Mouse (Mus musculus) thymus, adult 18-20 months (tissue): ENCODE results near the gene Gm36176.
"Not testable (repeated sequence)": the region's sequence is repeated elsewhere in the genome, so short reads cannot be mapped to it uniquely, and the experiment has no call there.

Experiments used
- DNase-seq, 2 experiments: peaks; one replicate each; pipeline ENCODE4 v3.0.0; 2022; ENCODE audit warnings: mixed read lengths in 2 of 2

Gene Gm36176

DNA sequence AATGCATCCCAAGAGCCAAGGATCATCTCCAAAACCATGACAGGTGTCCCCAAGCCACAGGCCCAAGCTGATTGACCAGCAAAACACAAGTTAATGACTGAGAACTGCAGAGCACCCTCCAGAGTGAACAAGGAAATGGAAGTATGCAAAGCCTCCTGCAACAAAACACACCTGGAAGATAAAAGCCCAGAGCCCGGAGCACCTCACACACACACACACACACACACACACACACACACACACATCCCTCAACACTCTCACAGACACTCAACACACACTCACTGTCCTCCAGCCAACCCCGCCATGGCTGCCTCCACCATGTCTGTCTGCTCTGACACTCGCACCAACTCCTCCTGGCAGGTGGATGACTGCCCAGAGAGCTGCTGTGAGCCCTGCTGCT lies at the start of gene Gm36176:
Gene Gm36176, plus strand, starts transcription at position 301 of the 400 bp plus-strand sequence.
- DNase-seq: no peak

DNA sequence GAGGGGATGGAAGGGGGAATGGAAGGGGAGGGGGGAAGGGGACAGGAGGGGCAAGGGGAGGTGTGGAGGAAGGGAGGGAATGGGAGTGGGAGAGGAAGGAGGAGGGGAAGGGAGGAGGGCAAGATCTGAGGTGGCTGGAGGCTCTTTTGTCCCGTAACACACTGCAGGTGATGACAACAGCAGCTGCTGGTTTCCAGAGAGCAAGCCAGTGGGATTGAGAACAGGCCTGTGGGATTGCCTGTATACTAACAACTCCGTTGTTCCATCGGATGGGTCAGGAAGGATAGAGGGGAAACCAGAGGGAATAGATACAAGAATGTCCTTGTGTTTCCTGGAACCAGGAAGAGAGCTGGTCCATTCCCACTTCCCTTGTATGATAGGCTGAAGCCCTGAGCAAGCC lies 48.9 kb upstream of the Gm36176 start:
- DNase-seq: no peak

GRCm38 (mm10) chr10:77798164-77798920 lies 48.3 kb upstream of the Gm36176 start:
- not testable (repeated sequence) for DNase-seq

GRCm38 (mm10) chr10:77798921-77799508 lies 47.6 kb upstream of the Gm36176 start, which contains the start of gene Gm19668:
Gene Gm19668 (minus strand): TSS chr10:77799133.
- DNase-seq: no peak

DNA sequence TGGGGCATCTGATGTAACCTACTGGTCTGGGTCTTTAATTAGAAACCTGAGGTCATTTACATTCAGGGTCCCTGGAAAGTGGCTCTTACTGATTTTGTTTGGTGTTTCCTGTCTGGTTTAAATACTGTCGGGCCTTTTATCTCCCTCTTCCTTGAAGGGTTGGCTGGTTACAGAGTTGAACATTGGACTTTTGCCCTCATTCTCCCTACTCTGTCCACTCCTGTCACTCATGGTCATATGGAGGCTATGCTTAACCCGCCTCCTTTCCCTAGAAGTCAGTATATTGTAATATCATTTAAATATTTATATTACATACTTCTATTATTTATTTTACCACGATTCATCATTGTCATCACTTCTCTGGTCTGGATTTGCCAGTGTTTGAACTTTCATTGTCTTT lies 42.5 kb upstream of the Gm36176 start:
- DNase-seq: no peak

GRCm38 (mm10) chr10:77811743-77812142 lies 34.9 kb upstream of the Gm36176 start, which contains the start of gene Gm9507:
Gene Gm9507 (minus strand): TSS chr10:77811843.
- DNase-seq: no peak

- DNase-seq: no peak
These were observed 32.2 kb upstream of the Gm36176 start, which contains the start of gene Gm2696 for GRCm38 (mm10) chr10:77814382-77814781. Gene Gm2696 (plus strand): TSS chr10:77814682.

- DNase-seq: no peak
These were observed 31.1 kb upstream of the Gm36176 start for GRCm38 (mm10) chr10:77815514-77815913.

- DNase-seq: no peak
These were observed 28.1 kb upstream of the Gm36176 start for GRCm38 (mm10) chr10:77818523-77818922.

- no peak for DNase-seq
These were observed 27.4 kb upstream of the Gm36176 start for GRCm38 (mm10) chr10:77819203-77819602.

GRCm38 (mm10) chr10:77826951-77827350 lies 19.7 kb upstream of the Gm36176 start, which contains the start of gene Krtap10-4:
Gene Krtap10-4 (minus strand): TSS chr10:77827095.
- no peak for DNase-seq

DNA sequence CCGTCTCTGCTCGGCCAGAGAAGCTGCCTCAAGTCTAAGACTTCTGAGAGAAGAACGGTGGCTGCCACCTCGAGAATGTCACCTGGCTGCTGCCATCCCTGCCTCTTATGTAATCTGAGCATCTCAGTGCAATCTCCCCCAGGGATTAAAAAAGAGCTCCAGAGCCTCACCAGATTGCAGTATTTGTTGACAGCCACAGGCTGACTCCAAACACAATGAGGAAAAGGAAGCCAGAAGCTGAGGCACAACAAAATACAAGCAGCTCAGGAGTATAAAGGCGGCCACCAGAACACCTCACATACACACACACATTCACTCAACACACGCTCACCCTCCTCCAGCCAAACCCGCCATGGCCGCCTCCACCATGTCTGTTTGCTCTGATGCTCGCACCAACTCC lies 11.0 kb upstream of the Gm36176 start, which contains the start of gene Krtap10-10:
Gene Krtap10-10, plus strand, starts transcription at position 301 of the 400 bp plus-strand sequence.
- DNase-seq: no peak

GRCm38 (mm10) chr10:77839006-77839405 lies 7.6 kb upstream of the Gm36176 start:
- no peak for DNase-seq

GRCm38 (mm10) chr10:77846961-77847360 lies 358 bp downstream of the Gm36176 start:
- DNase-seq: no peak

GRCm38 (mm10) chr10:77847538-77847937 lies 935 bp downstream of the Gm36176 start:
- DNase-seq: no peak

DNA sequence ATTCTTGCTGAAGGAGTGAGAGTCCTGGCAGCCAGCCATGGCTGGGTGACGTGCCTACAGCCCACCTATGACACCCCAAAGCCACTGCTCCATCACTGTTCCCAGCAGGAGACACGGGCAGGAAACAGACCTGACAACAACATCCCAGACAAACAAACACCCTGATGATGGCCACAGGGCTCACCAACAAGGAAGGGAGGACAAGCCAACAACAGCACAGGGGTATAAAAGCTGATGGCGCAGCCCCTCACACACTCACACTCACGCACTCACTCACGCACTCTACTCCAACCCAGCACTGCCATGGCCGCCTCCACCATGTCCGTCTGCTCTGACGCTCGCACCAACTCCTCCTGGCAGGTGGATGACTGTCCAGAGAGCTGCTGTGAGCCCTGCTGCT lies 6.0 kb downstream of the Gm36176 start, which contains the start of gene Gm10318:
Gene Gm10318, plus strand, starts transcription at position 301 of the 400 bp plus-strand sequence.
- no peak for DNase-seq

- DNase-seq: no peak
These were observed 15.1 kb downstream of the Gm36176 start, which contains the start of gene Gm3285 for GRCm38 (mm10) chr10:77861675-77862074. Gene Gm3285 (plus strand): TSS chr10:77861975.

GRCm38 (mm10) chr10:77864067-77864761 lies 17.6 kb downstream of the Gm36176 start:
- DNase-seq: peak; percentile 16 to 49

GRCm38 (mm10) chr10:77864762-77865143 lies 18.1 kb downstream of the Gm36176 start:
- no peak for DNase-seq

DNA sequence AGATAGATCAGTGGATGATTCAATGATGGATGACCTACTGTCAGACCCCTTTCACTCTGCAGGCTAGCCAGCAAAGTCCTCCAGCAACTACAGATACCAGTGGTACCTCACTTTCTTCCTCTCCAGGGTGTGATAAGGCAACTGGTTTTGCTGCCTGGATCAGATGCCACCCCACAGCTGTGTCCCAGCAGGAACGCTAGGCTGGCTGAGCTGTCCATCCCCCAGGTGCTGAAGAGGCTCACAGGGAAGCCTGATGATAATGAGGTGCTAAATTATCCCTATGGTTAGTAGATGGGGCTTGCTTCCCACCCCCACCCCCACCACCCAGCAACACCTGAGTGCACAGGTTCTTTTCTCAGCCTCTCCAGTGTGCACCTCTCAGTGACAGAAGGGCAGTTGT lies 20.9 kb downstream of the Gm36176 start:
- DNase-seq: no peak

DNA sequence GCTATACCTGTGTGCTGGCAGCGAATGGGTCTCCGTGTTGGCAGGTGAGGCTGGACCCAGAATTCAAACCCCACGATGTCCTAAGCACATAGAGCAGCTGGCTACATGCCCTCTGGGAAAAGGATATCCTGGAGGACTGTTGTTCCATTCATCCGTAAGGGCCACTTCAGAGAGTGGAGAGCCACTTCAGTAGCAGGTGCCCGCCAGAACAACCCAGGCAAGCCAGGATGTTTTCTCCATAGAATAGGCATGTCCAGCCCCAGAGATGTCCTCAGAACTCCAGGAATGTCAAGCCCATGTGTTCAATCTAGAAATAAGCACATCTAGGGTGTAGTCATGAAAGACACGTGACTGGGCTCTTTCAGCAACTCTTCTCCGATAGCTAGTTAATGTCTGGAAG lies 23.0 kb downstream of the Gm36176 start:
- no peak for DNase-seq

GRCm38 (mm10) chr10:77878985-77879384 lies 32.4 kb downstream of the Gm36176 start:
- no peak for DNase-seq

GRCm38 (mm10) chr10:77880305-77880704 lies 33.7 kb downstream of the Gm36176 start:
- DNase-seq: no peak
